Mouse (Mus musculus) liver, adult 2 months (tissue): ENCODE data around the gene Mctp2. TPM values are rescaled to one million over a fixed set of nuclear protein-coding genes. Genes with fewer than 3 reads are reported as not detected.

Experiments
- DNase-seq: peaks from one replicate; pipeline ENCODE4 v3.0.0-alpha.2; 2011; ENCODE audit warnings: low read depth, low spot score; ENCODE audit errors: extremely low read depth
- H3K27ac ChIP-seq: fragments of 200-500 bp; replicated peaks from 2 replicates; pipeline ENCODE4 v1.5.1; 2012; ENCODE audit warnings: low read depth, mild to moderate bottlenecking, control low read depth, inconsistent platforms, low read length; ENCODE audit not compliant: insufficient read depth
- H3K27me3 ChIP-seq: fragments of 200-500 bp; 2 replicates; pipeline ENCODE4 v1.6.1; 2012; ENCODE audit warnings: mild to moderate bottlenecking, moderate library complexity, low read length, inconsistent platforms; ENCODE audit not compliant: control insufficient read depth, insufficient read depth
- H3K36me3 ChIP-seq: fragments of 200-500 bp; 2 replicates; pipeline ENCODE4 v1.6.1; 2012; ENCODE audit warnings: low read length, inconsistent platforms; ENCODE audit not compliant: control insufficient read depth, insufficient read depth
- H3K4me1 ChIP-seq: fragments of 200-500 bp; 2 replicates; pipeline ENCODE4 v1.6.1; 2011; ENCODE audit warnings: low read length; ENCODE audit not compliant: control insufficient read depth, insufficient read depth
- H3K4me3 ChIP-seq: fragments of 200-500 bp; 2 replicates; pipeline ENCODE4 v1.5.1; 2011; ENCODE audit warnings: low read depth, mild to moderate bottlenecking, control low read depth, low read length, moderate library complexity; ENCODE audit not compliant: insufficient read depth
- H3K79me2 ChIP-seq: fragments of 200-500 bp; 2 replicates; pipeline ENCODE4 v1.6.1; 2012; ENCODE audit warnings: inconsistent platforms, mild to moderate bottlenecking, low read length, moderate library complexity; ENCODE audit not compliant: control insufficient read depth, insufficient read depth
- H3K9ac ChIP-seq: fragments of 200-500 bp; 2 replicates; pipeline ENCODE4 v1.6.1; 2012; ENCODE audit warnings: low read depth, mild to moderate bottlenecking, control low read depth, inconsistent platforms, low read length
- CTCF ChIP-seq: fragments of 200-500 bp; IDR thresholded peaks from 2 replicates; pipeline ENCODE4 v1.5.1; 2011; ENCODE audit warnings: low read depth, low read length, control low read depth
- POLR2A ChIP-seq: fragments of 200-500 bp; IDR thresholded peaks from 2 replicates; pipeline ENCODE4 v1.6.1; 2011; ENCODE audit warnings: low read length, control low read depth; ENCODE audit not compliant: insufficient read depth; ENCODE audit errors: extremely low read depth
- WGBS: fragments of 180-500 bp; shearing (Covaris S2); methylation state at CpG from one replicate; pipeline ENCODE4 v1.1.7; 2018; 5-methylcytosine and 5-hydroxymethylcytosine counted together
- polyA plus RNA-seq: library from polyadenylated mRNA; depleted of rRNA; stranded (reverse); fragments of >200 nt; gene quantifications from 2 replicates; pipeline ENCODE4 v1.2.3, GENCODE M21; 2012
- total RNA-seq: library from RNA; depleted of rRNA; stranded (reverse); fragments of >200 nt; gene quantifications from 2 replicates; pipeline ENCODE4 v1.2.3, GENCODE M21; 2014

The Mctp2 gene
- total and polyA plus RNA-seq, 2 experiments = 5.4 to 11.8 TPM

GRCm38 (mm10) chr7:72071418-72072184 lies 234.8 kb downstream of the Mctp2 start:
- Histone ChIP-seq H3K4me1 (peaks cover 3% of the 10 kb centered on the region; the same call in 1 of the 2 replicates), H3K27ac (no peak overlapping the region), H3K9ac (no peak overlapping the region), H3K79me2 (no peaks in the 10 kb centered on the region), H3K36me3 (no peaks in the 10 kb centered on the region), H3K27me3 (no peaks in the 10 kb centered on the region), H3K4me3 (no peak overlapping the region)
- TF ChIP-seq CTCF (no peak), POLR2A (no peak)
- 87% methylated on average over 13 of the region's 13 CpGs for WGBS
- no peak for DNase-seq

GRCm38 (mm10) chr7:72068454-72068853 lies 238.0 kb downstream of the Mctp2 start:
- DNase-seq = no peak
- Histone ChIP-seq H3K4me1 (no peaks in the 10 kb centered on the region), H3K4me3 (no peak overlapping the region), H3K79me2 (no peaks in the 10 kb centered on the region), H3K36me3 (no peaks in the 10 kb centered on the region), H3K27ac (no peak overlapping the region), H3K9ac (no peak overlapping the region), H3K27me3 (no peaks in the 10 kb centered on the region)
- WGBS = 72% methylated on average over 2 of the region's 2 CpGs
- TF ChIP-seq POLR2A (no peak), CTCF (no peak)

GRCm38 (mm10) chr7:72066352-72066751 lies 240.1 kb downstream of the Mctp2 start:
- H3K27me3 ChIP-seq = no peaks in the 10 kb centered on the region
- no peak overlapping the region for H3K4me3 ChIP-seq
- WGBS = 82% methylated on average over 2 of the region's 2 CpGs
- H3K4me1 ChIP-seq = no peaks in the 10 kb centered on the region
- H3K36me3 ChIP-seq = no peaks in the 10 kb centered on the region
- no peak overlapping the region for H3K27ac ChIP-seq
- H3K9ac ChIP-seq = no peak overlapping the region
- H3K79me2 ChIP-seq = no peaks in the 10 kb centered on the region
- TF ChIP-seq CTCF = no peak
- no peak for DNase-seq

- Histone ChIP-seq H3K27me3 (no peaks in the 10 kb centered on the region), H3K27ac (no peak overlapping the region), H3K4me1 (no peaks in the 10 kb centered on the region), H3K9ac (no peak overlapping the region), H3K4me3 (no peak overlapping the region), H3K36me3 (no peaks in the 10 kb centered on the region), H3K79me2 (no peaks in the 10 kb centered on the region)
- TF ChIP-seq POLR2A (no peak), CTCF (no peak)
- DNase-seq = no peak
- 72% methylated on average over 2 of the region's 2 CpGs for WGBS
These were observed 254.6 kb downstream of the Mctp2 start for GRCm38 (mm10) chr7:72051759-72052158.

- Histone ChIP-seq H3K9ac (no peak overlapping the region), H3K36me3 (no peaks in the 10 kb centered on the region), H3K27me3 (no peaks in the 10 kb centered on the region), H3K4me1 (no peaks in the 10 kb centered on the region), H3K27ac (no peak overlapping the region), H3K79me2 (no peaks in the 10 kb centered on the region), H3K4me3 (no peak overlapping the region)
- no peak for DNase-seq
- TF ChIP-seq CTCF (no peak), POLR2A (no peak)
- whole genome bisulfite sequencing = 81% methylated on average over 20 of the region's 20 CpGs
These were observed 258.5 kb downstream of the Mctp2 start for GRCm38 (mm10) chr7:72047588-72048585.
